Mouse (Mus musculus) lung, embryonic 14.5 days (tissue): Measurements from ENCODE around the gene Akap6. TPM values are rescaled to one million over a fixed set of nuclear protein-coding genes. Genes with fewer than 3 reads are reported as not detected.

Experiments used
- ATAC-seq: fragments of 200-750 bp; cut with Nextera tagmentation; 2 replicates; pipeline ENCODE4 v1.8.0; 2017; ENCODE audit warnings: mild to moderate bottlenecking, moderate TSS enrichment, moderate library complexity; ENCODE audit not compliant: insufficient read depth
- DNase-seq: peaks from one replicate; pipeline ENCODE4 v3.0.0-alpha.2; 2015
- H3K27ac ChIP-seq: fragments of 300-500 bp; sonication (generic); 2 replicates; pipeline ENCODE4 v1.5.1; 2014; ENCODE audit warnings: low read depth, mild to moderate bottlenecking, moderate library complexity
- H3K27me3 ChIP-seq: fragments of 300-500 bp; sonication (generic); 2 replicates; pipeline ENCODE4 v1.6.1; 2014; ENCODE audit warnings: low read length, control low read depth; ENCODE audit not compliant: insufficient read depth
- H3K36me3 ChIP-seq: fragments of 300-500 bp; sonication (generic); 2 replicates; pipeline ENCODE4 v1.6.1; 2014; ENCODE audit warnings: control low read depth; ENCODE audit not compliant: insufficient read depth
- H3K4me1 ChIP-seq: fragments of 300-500 bp; sonication (generic); 2 replicates; pipeline ENCODE4 v1.6.1; 2014; ENCODE audit warnings: antibody characterized with exemption, control low read depth; ENCODE audit not compliant: insufficient read depth
- H3K4me2 ChIP-seq: fragments of 300-500 bp; sonication (generic); 2 replicates; pipeline ENCODE4 v1.6.1; 2014; ENCODE audit warnings: mild to moderate bottlenecking
- H3K4me3 ChIP-seq: fragments of 300-500 bp; sonication (generic); 2 replicates; pipeline ENCODE4 v1.5.1; 2014; ENCODE audit warnings: low read depth, low read length
- H3K9ac ChIP-seq: fragments of 300-500 bp; sonication (generic); 2 replicates; pipeline ENCODE4 v1.6.1; 2014
- H3K9me3 ChIP-seq: fragments of 300-500 bp; sonication (generic); 2 replicates; pipeline ENCODE4 v1.6.1; 2016; ENCODE audit warnings: low read depth, low read length, control low read depth
- CTCF ChIP-seq: IDR thresholded peaks from 2 replicates; pipeline ENCODE4 v1.5.1; 2016; ENCODE audit warnings: antibody characterized with exemption, low read depth
- WGBS: fragments of 180-500 bp; shearing (Covaris S2); extraction: QIAGEN DNeasy Blood & Tissue Kit; methylation state at CpG from one replicate; pipeline ENCODE4 v1.1.7; 2014; 5-methylcytosine and 5-hydroxymethylcytosine counted together
- polyA plus RNA-seq: library from polyadenylated mRNA; unstranded; fragments of >200 nt; fragmentation: Nextera tagmentation; extraction: Ambion mirVana; gene quantifications from 2 replicates; pipeline ENCODE4 v1.2.1, GENCODE M21; 2014

The Akap6 gene
- polyA plus RNA-seq, 1 experiment from 2014 or later: 0.51 TPM

- Histone ChIP-seq H3K27me3 (no peaks in the 10 kb centered on the region), H3K4me3 (no peak overlapping the region), H3K9me3 (peaks cover 5% of the 10 kb centered on the region; the same call in 1 of the 2 replicates), H3K4me2 (no peak overlapping the region), H3K9ac (no peak overlapping the region), H3K27ac (no peak overlapping the region), H3K36me3 (no peaks in the 10 kb centered on the region), H3K4me1 (no peaks in the 10 kb centered on the region)
- TF ChIP-seq CTCF: no peak
- 71% methylated on average over 3 of the region's 3 CpGs for WGBS
- DNase-seq (no peak), ATAC-seq (no peak)
Measured at GRCm38 (mm10) chr12:52861922-52862321, 162.7 kb downstream of the Akap6 start.

GRCm38 (mm10) chr12:52868000-52868624 is 168.9 kb downstream of the Akap6 start:
- H3K4me2 ChIP-seq: peak overlapping the region; percentile 34; the same call in 1 of the 2 replicates
- DNase-seq (peak; percentile 83), ATAC-seq (peak; percentile 94)
- no peaks in the 10 kb centered on the region for H3K36me3 ChIP-seq
- WGBS: 16% methylated on average over 8 of the region's 8 CpGs
- H3K4me3 ChIP-seq: no peak overlapping the region
- no peaks in the 10 kb centered on the region for H3K4me1 ChIP-seq
- peak overlapping the region; percentile 79 for H3K27ac ChIP-seq
- peaks cover 5% of the 10 kb centered on the region; the same call in 1 of the 2 replicates for H3K9me3 ChIP-seq
- no peak for TF ChIP-seq CTCF
- no peak overlapping the region for H3K9ac ChIP-seq
- H3K27me3 ChIP-seq: no peaks in the 10 kb centered on the region

- no peak for TF ChIP-seq CTCF
- Histone ChIP-seq H3K9ac (no peak overlapping the region), H3K4me3 (no peak overlapping the region), H3K9me3 (no peaks in the 10 kb centered on the region), H3K36me3 (no peaks in the 10 kb centered on the region), H3K27ac (no peak overlapping the region), H3K4me2 (no peak overlapping the region), H3K27me3 (no peaks in the 10 kb centered on the region), H3K4me1 (no peaks in the 10 kb centered on the region)
- WGBS: 66% methylated on average over 3 of the region's 3 CpGs
- ATAC-seq (no peak), DNase-seq (no peak)
Measured at GRCm38 (mm10) chr12:52871604-52872003, 172.4 kb downstream of the Akap6 start.

GRCm38 (mm10) chr12:52874332-52874923 is 175.2 kb downstream of the Akap6 start:
- Histone ChIP-seq H3K27ac (no peak overlapping the region), H3K36me3 (no peaks in the 10 kb centered on the region), H3K27me3 (no peaks in the 10 kb centered on the region), H3K4me2 (no peak overlapping the region), H3K4me3 (no peak overlapping the region), H3K9me3 (no peaks in the 10 kb centered on the region), H3K4me1 (0 out of 2 replicates have a peak, but pooled peaks cover 3% of the 10 kb centered on the region), H3K9ac (no peak overlapping the region)
- no peak for TF ChIP-seq CTCF
- no peak for DNase-seq
- WGBS: 57% methylated on average over 9 of the region's 9 CpGs
- ATAC-seq: no peak

GRCm38 (mm10) chr12:52876065-52876464 is 176.9 kb downstream of the Akap6 start:
- H3K9me3 ChIP-seq: no peaks in the 10 kb centered on the region
- ATAC-seq (no peak), DNase-seq (no peak)
- 0 out of 2 replicates have a peak, but pooled peaks cover 3% of the 10 kb centered on the region for H3K4me1 ChIP-seq
- H3K9ac ChIP-seq: no peak overlapping the region
- no peak overlapping the region for H3K27ac ChIP-seq
- no peaks in the 10 kb centered on the region for H3K36me3 ChIP-seq
- no peak overlapping the region for H3K4me3 ChIP-seq
- WGBS: 61% methylated on average over 4 of the region's 4 CpGs
- H3K27me3 ChIP-seq: no peaks in the 10 kb centered on the region
- no peak for TF ChIP-seq CTCF
- no peak overlapping the region for H3K4me2 ChIP-seq

- Histone ChIP-seq H3K9ac (no peak overlapping the region), H3K36me3 (no peaks in the 10 kb centered on the region), H3K4me3 (no peak overlapping the region), H3K9me3 (no peaks in the 10 kb centered on the region), H3K4me1 (0 out of 2 replicates have a peak, but pooled peaks cover 3% of the 10 kb centered on the region), H3K4me2 (no peak overlapping the region), H3K27ac (no peak overlapping the region), H3K27me3 (no peaks in the 10 kb centered on the region)
- WGBS: 82% methylated on average over 8 of the region's 8 CpGs
- no peak for TF ChIP-seq CTCF
- ATAC-seq (no peak), DNase-seq (no peak)
Measured at GRCm38 (mm10) chr12:52876978-52877769, 178.0 kb downstream of the Akap6 start.

- no peak for TF ChIP-seq CTCF
- WGBS: 41% methylated on average over 8 of the region's 8 CpGs
- no peaks in the 10 kb centered on the region for H3K27me3 ChIP-seq
- 0 out of 2 replicates have a peak, but pooled peaks cover 3% of the 10 kb centered on the region for H3K4me1 ChIP-seq
- ATAC-seq: peak; percentile 87
- H3K4me3 ChIP-seq: no peak overlapping the region
- DNase-seq: peak; percentile 72
- H3K27ac ChIP-seq: no peak overlapping the region
- H3K4me2 ChIP-seq: no peak overlapping the region
- no peaks in the 10 kb centered on the region for H3K9me3 ChIP-seq
- no peak overlapping the region for H3K9ac ChIP-seq
- H3K36me3 ChIP-seq: no peaks in the 10 kb centered on the region
Measured at GRCm38 (mm10) chr12:52879324-52879723, 180.1 kb downstream of the Akap6 start.
